Mouse (Mus musculus) MEL (cell line): ENCODE measurements around the gene Gm15446. TPM values are rescaled to one million over a fixed set of nuclear protein-coding genes. Genes with fewer than 3 reads are reported as not detected.
"Not testable (repeated sequence)": the region's sequence is repeated elsewhere in the genome, so short reads cannot be mapped to it uniquely, and the experiment has no call there.

ENCODE experiments used
- DNase-seq: peaks from one replicate; pipeline ENCODE4 v3.0.0; 2011; ENCODE audit warnings: low read depth, low spot score
- H3K27ac ChIP-seq: 2 replicates; pipeline ENCODE4 v1.5.1; 2012; ENCODE audit warnings: low read depth, mild to moderate bottlenecking, control low read depth, low read length, moderate library complexity; ENCODE audit not compliant: control insufficient read depth
- H3K27me3 ChIP-seq, 2 experiments: fragments of 150-350 bp in 1 of 2; sonication (generic) in 1 of 2; 2 replicates each; pipeline ENCODE4 v1.6.1; 2012; ENCODE audit warnings: low read length in 2 of 2, mild to moderate bottlenecking in 2 of 2, improper control_type of control experiment in 1 of 2, moderate library complexity in 1 of 2; ENCODE audit not compliant: insufficient read depth in 2 of 2, control insufficient read depth in 1 of 2
- H3K36me3 ChIP-seq, 2 experiments: 2 replicates each; pipeline ENCODE4 v1.6.1; 2012 to 2014; ENCODE audit warnings: low read length in 2 of 2, improper control_type of control experiment in 1 of 2, inconsistent platforms in 1 of 2, mild to moderate bottlenecking in 1 of 2; ENCODE audit not compliant: insufficient read depth in 2 of 2, control insufficient read depth in 1 of 2
- H3K4me1 ChIP-seq, 2 experiments: fragments of 150-350 bp in 1 of 2; sonication (generic) in 1 of 2; 2 replicates each; pipeline ENCODE4 v1.6.1; 2012; ENCODE audit warnings: low read length in 2 of 2, improper control_type of control experiment in 1 of 2, mild to moderate bottlenecking in 1 of 2; ENCODE audit not compliant: insufficient read depth in 2 of 2, control insufficient read depth in 1 of 2
- H3K4me3 ChIP-seq, 2 experiments: fragments of 150-350 bp in 1 of 2; sonication (generic) in 1 of 2; 2 replicates each; pipeline ENCODE4 v1.5.1; 2012; ENCODE audit warnings: low read depth in 2 of 2, low read length in 2 of 2, mild to moderate bottlenecking in 2 of 2, moderate library complexity in 2 of 2, control low read depth in 1 of 2, improper control_type of control experiment in 1 of 2; ENCODE audit not compliant: control insufficient read depth in 1 of 2, insufficient read depth in 1 of 2
- H3K79me2 ChIP-seq: 2 replicates; pipeline ENCODE4 v1.6.1; 2012; ENCODE audit warnings: mild to moderate bottlenecking, low read length, moderate library complexity; ENCODE audit not compliant: control insufficient read depth, poor library complexity, insufficient read depth
- H3K9ac ChIP-seq: 2 replicates; pipeline ENCODE4 v1.6.1; 2012; ENCODE audit warnings: low read depth, mild to moderate bottlenecking, control low read depth, low read length, moderate library complexity; ENCODE audit not compliant: control insufficient read depth, poor library complexity, severe bottlenecking
- H3K9me3 ChIP-seq: fragments of 150-350 bp; sonication (generic); replicated peaks from 2 replicates; pipeline ENCODE4 v1.6.1; 2012; ENCODE audit warnings: mild to moderate bottlenecking, low read length, improper control_type of control experiment, moderate library complexity; ENCODE audit not compliant: insufficient read depth
- BHLHE40 ChIP-seq: IDR thresholded peaks from 2 replicates; pipeline ENCODE4 v1.6.1; 2012; ENCODE audit warnings: low read depth, mild to moderate bottlenecking, inconsistent platforms, low read length, improper control_type of control experiment, borderline replicate concordance
- CTCF ChIP-seq, 3 experiments: IDR thresholded peaks in 2 of 3; conservative IDR thresholded peaks in 1 of 3; 2 replicates each; pipeline ENCODE4 v1.5.1; 2011 to 2012; ENCODE audit warnings: low read length in 3 of 3, low read depth in 2 of 3, mild to moderate bottlenecking in 2 of 3, improper control_type of control experiment in 1 of 3, inconsistent platforms in 1 of 3, mixed read lengths in 1 of 3, moderate library complexity in 1 of 3; ENCODE audit not compliant: control insufficient read depth in 1 of 3, insufficient read depth in 1 of 3, poor library complexity in 1 of 3, severe bottlenecking in 1 of 3
- E2F4 ChIP-seq: IDR thresholded peaks from 2 replicates; pipeline ENCODE4 v1.6.1; 2011; ENCODE audit warnings: low read depth, low read length, improper control_type of control experiment, borderline replicate concordance
- EP300 ChIP-seq, 2 experiments: IDR thresholded peaks; 2 replicates each; pipeline ENCODE4 v1.6.1; 2011; ENCODE audit warnings: improper control_type of control experiment in 2 of 2, low read length in 2 of 2, low read depth in 1 of 2, mild to moderate bottlenecking in 1 of 2
- GABPA ChIP-seq: IDR thresholded peaks from 2 replicates; pipeline ENCODE4 v1.6.1; 2012; ENCODE audit warnings: low read depth, mild to moderate bottlenecking, inconsistent platforms, low read length, improper control_type of control experiment, moderate library complexity
- MXI1 ChIP-seq: IDR thresholded peaks from 2 replicates; pipeline ENCODE4 v1.6.1; 2011; ENCODE audit warnings: mild to moderate bottlenecking, low read depth, low read length, improper control_type of control experiment
- MYC ChIP-seq: IDR thresholded peaks from 2 replicates; pipeline ENCODE4 v1.6.1; 2011; ENCODE audit warnings: low read depth, mild to moderate bottlenecking, low read length, improper control_type of control experiment, moderate library complexity
- NRF1 ChIP-seq: IDR thresholded peaks from 2 replicates; pipeline ENCODE4 v1.6.1; 2014; ENCODE audit warnings: low read depth, mild to moderate bottlenecking, inconsistent platforms, low read length, improper control_type of control experiment, moderate library complexity; ENCODE audit not compliant: poor library complexity, insufficient read depth, severe bottlenecking
- POLR2AphosphoS5 ChIP-seq: IDR thresholded peaks from 2 replicates; pipeline ENCODE4 v1.6.1; 2012; ENCODE audit warnings: low read depth, borderline replicate concordance, mild to moderate bottlenecking, inconsistent platforms, low read length, moderate library complexity, mixed read lengths
- SIN3A ChIP-seq: IDR thresholded peaks from 2 replicates; pipeline ENCODE4 v1.6.1; 2012; ENCODE audit warnings: low read length, improper control_type of control experiment, inconsistent platforms
- SMC3 ChIP-seq: IDR thresholded peaks from 2 replicates; pipeline ENCODE4 v1.6.1; 2011; ENCODE audit warnings: low read depth, low read length, improper control_type of control experiment
- TCF12 ChIP-seq: IDR thresholded peaks from 2 replicates; pipeline ENCODE4 v1.6.1; 2014; ENCODE audit warnings: low read depth, mild to moderate bottlenecking, inconsistent platforms, low read length, improper control_type of control experiment, moderate library complexity
- USF2 ChIP-seq, 2 experiments: IDR thresholded peaks; 2 replicates each; pipeline ENCODE4 v1.6.1; 2011 to 2012; ENCODE audit warnings: improper control_type of control experiment in 2 of 2, low read length in 2 of 2, borderline replicate concordance in 1 of 2, inconsistent platforms in 1 of 2, low read depth in 1 of 2, mild to moderate bottlenecking in 1 of 2; ENCODE audit not compliant: insufficient read depth in 1 of 2
- ZC3H11A ChIP-seq: IDR thresholded peaks from 2 replicates; pipeline ENCODE4 v1.6.1; 2012; ENCODE audit warnings: low read depth, mild to moderate bottlenecking, inconsistent platforms, low read length, improper control_type of control experiment
- ZKSCAN1 ChIP-seq: IDR thresholded peaks from 2 replicates; pipeline ENCODE4 v1.6.1; 2012; ENCODE audit warnings: low read depth, mild to moderate bottlenecking, inconsistent platforms, low read length, improper control_type of control experiment, moderate library complexity
- ZMIZ1 ChIP-seq: IDR thresholded peaks from 2 replicates; pipeline ENCODE4 v1.6.1; 2012; ENCODE audit warnings: low read depth, mild to moderate bottlenecking, inconsistent platforms, low read length, improper control_type of control experiment, moderate library complexity
- polyA plus RNA-seq, 2 experiments: library from polyadenylated mRNA; stranded (reverse) in 1 of 2; unstranded in 1 of 2; fragments of >175 nt in 1 of 2; fragments of >200 nt in 1 of 2; gene quantifications; 2 replicates each; pipeline versions ENCODE4 v1.2.1 to v1.2.4; 2012; ENCODE audit warnings: low replicate concordance in 2 of 2, low read depth in 1 of 2; ENCODE audit not compliant: insufficient read length in 2 of 2, insufficient read depth in 1 of 2, missing spikeins in 1 of 2
- total RNA-seq: library from RNA; depleted of rRNA; stranded (reverse); fragments of 300-350 nt; gene quantifications from 2 replicates; pipeline ENCODE4 v1.2.3, GENCODE M21; 2012; rRNA removed

Gene Gm15446
- total and polyA plus RNA-seq, 3 experiments, result 5.4 to 237 (median 41.8) TPM

DNA sequence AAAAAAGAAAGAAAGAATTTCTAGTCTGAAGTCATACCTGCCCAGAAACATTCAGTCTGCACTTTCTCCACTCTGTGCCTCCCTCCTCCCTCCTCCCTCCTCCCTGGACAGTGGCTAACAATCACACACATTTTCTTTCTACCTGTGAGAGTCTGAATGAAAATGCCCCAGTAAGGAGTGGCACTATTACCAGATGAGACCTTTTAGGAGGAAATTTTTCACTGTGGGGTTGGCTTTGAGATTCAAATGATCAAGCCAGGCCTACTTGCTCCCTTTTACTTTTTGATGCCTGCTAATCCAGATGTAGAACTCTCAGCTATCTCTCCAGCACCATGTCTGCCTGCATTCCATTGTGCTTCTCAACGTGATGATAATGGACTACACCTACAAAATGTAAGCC is 27.1 kb downstream of the Gm15446 start:
- no peak overlapping the region for H3K27ac ChIP-seq
- DNase-seq, result no peak
- no peaks in the 10 kb centered on the region for H3K36me3 ChIP-seq
- H3K4me1 ChIP-seq, result no peaks in the 10 kb centered on the region
- H3K79me2 ChIP-seq, result no peaks in the 10 kb centered on the region
- H3K27me3 ChIP-seq, result no peaks in the 10 kb centered on the region
- no peak overlapping the region for H3K4me3 ChIP-seq
- TF ChIP-seq SIN3A, result no peak
- no peak for TF ChIP-seq POLR2AphosphoS5
- no peak for TF ChIP-seq MXI1
- TF ChIP-seq USF2 (IDR thresholded peaks at IDR 0.05; ENCODE audit: borderline replicate concordance in 1 of 2, insufficient read depth in 1 of 2, low read depth in 1 of 2, low read length in 2 of 2), result no peak
- TF ChIP-seq BHLHE40, result no peak
- TF ChIP-seq ZKSCAN1, result no peak
- no peak for TF ChIP-seq ZMIZ1
- TF ChIP-seq SMC3, result no peak
- no peak for TF ChIP-seq E2F4
- no peak for TF ChIP-seq ZC3H11A
- TF ChIP-seq EP300 (IDR thresholded peaks at IDR 0.05; ENCODE audit: low read depth in 1 of 2, low read length in 2 of 2), result no peak
- no peak for TF ChIP-seq MYC
- TF ChIP-seq NRF1, result no peak
- no peak for TF ChIP-seq TCF12
- TF ChIP-seq CTCF (IDR thresholded peaks at IDR 0.05 in 2 of 3, conservative IDR thresholded peaks at IDR 0.05 in 1 of 3; ENCODE audit: control insufficient read depth in 1 of 3, insufficient read depth in 1 of 3, low read depth in 2 of 3, low read length in 3 of 3, poor library complexity in 1 of 3, severe bottlenecking in 1 of 3), result no peak
- no peak for TF ChIP-seq GABPA
- TF ChIP-seq, all 39 proteins: peak for 0
- H3K9me3 ChIP-seq, result no peaks in the 10 kb centered on the region
- no peak overlapping the region for H3K9ac ChIP-seq

DNA sequence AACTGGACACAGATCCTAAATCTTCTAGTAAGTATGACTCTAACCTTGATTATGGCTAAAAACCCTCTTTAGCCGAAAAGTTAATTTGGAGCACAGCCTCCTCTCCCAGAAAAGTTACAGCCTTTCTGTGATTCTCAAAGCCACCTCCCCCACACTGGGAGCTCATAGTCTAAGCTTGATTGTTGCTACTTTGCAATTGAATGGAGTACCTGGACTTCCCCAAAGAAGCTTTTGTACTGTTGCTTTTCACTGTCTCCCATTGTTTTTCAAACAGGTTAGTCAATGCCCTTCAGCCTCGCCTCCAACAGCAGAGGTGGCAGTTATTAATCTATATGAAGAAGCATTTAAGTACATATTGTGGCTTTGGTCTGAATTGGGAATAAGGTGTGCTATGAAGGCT is 57.5 kb downstream of the Gm15446 start:
- not testable (repeated sequence) for H3K4me3 ChIP-seq, H3K36me3 ChIP-seq, H3K79me2 ChIP-seq, H3K9me3 ChIP-seq, H3K27me3 ChIP-seq, H3K9ac ChIP-seq, H3K27ac ChIP-seq, H3K4me1 ChIP-seq, DNase-seq

Other genes with a start within 250 kb of the Gm15446 start
- gene 5430403G16Rik, start 232.4 kb upstream of the Gm15446 start, total RNA-seq, result 1.5 and 1.6 TPM in 2 replicates
- gene 5430403G16Rik, start 232.4 kb upstream of the Gm15446 start, polyA plus RNA-seq, result 100 to 1,000 TPM in 1 of 2 experiments, 1 to 10 TPM in 1; 1.4 to 145 TPM
- gene 4930522L14Rik, start 171.5 kb upstream of the Gm15446 start, total RNA-seq, result 5.8 and 6.6 TPM in 2 replicates
- gene 4930522L14Rik, start 171.5 kb upstream of the Gm15446 start, polyA plus RNA-seq, result 100 to 1,000 TPM in 1 of 2 experiments, 1 to 10 TPM in 1; 2.8 to 172 TPM
- gene Zfp932, start 73.1 kb downstream of the Gm15446 start, total RNA-seq, result 18.0 and 18.8 TPM in 2 replicates
- gene Zfp932, start 73.1 kb downstream of the Gm15446 start, polyA plus RNA-seq, result 100 to 1,000 TPM in 1 of 2 experiments, 10 to 100 TPM in 1; 13.6 to 364 TPM
- 2.9 and 3.1 TPM in 2 replicates for gene Gm17655, start 149.1 kb downstream of the Gm15446 start, total RNA-seq
- 100 to 1,000 TPM in 1 of 2 experiments, 1 to 10 TPM in 1; 2.2 to 259 TPM for gene Gm17655, start 149.1 kb downstream of the Gm15446 start, polyA plus RNA-seq
- gene Gm35315, start 171.0 kb downstream of the Gm15446 start, total RNA-seq, result 1.8 and 2.2 TPM in 2 replicates
- gene Gm35315, start 171.0 kb downstream of the Gm15446 start, polyA plus RNA-seq, result 10 to 100 TPM in 1 of 2 experiments, 1 to 10 TPM in 1; 2.2 to 70.9 TPM
- gene Plcxd1, start 176.6 kb downstream of the Gm15446 start, total RNA-seq, result 0.46 and 0.77 TPM in 2 replicates
- gene Plcxd1, start 176.6 kb downstream of the Gm15446 start, polyA plus RNA-seq, result 1 to 10 TPM in 1 of 2 experiments, not detected in 1; 2.5 TPM
- 39.7 and 50.2 TPM in 2 replicates for gene Gtpbp6, start 184.8 kb downstream of the Gm15446 start, total RNA-seq
- gene Gtpbp6, start 184.8 kb downstream of the Gm15446 start, polyA plus RNA-seq, result 10 to 100 TPM in 1 of 2 experiments, not detected in 1; 59.1 TPM
- gene Zfp605, start 186.7 kb downstream of the Gm15446 start, total RNA-seq, result 4.0 and 5.2 TPM in 2 replicates
- gene Zfp605, start 186.7 kb downstream of the Gm15446 start, polyA plus RNA-seq, result 1 to 10 TPM in 1 of 2 experiments, not detected in 1; 4.7 TPM
- gene Chfr, start 212.4 kb downstream of the Gm15446 start, total RNA-seq, result 44.7 and 50.4 TPM in 2 replicates
- gene Chfr, start 212.4 kb downstream of the Gm15446 start, polyA plus RNA-seq, result 10 to 100 TPM in 1 of 2 experiments, not detected in 1; 63.9 TPM